Mouse (Mus musculus): ENCODE results near the gene Epha3. TPM values are rescaled to one million over a fixed set of nuclear protein-coding genes. Genes with fewer than 3 reads are reported as not detected.

Gene Epha3
- polyA plus RNA-seq, 1 experiment from 2014 or later: 28.5 TPM

- no peaks in the 10 kb centered on the region for H3K4me1 ChIP-seq (replicated peaks)
- H3K27ac ChIP-seq: no peak overlapping the region
- 84% methylated on average over 17 of the region's 17 CpGs for WGBS
- H3K9ac ChIP-seq (replicated peaks): no peak overlapping the region
- no peaks in the 10 kb centered on the region for H3K27me3 ChIP-seq
- no peaks in the 10 kb centered on the region for H3K36me3 ChIP-seq
- ATAC-seq: no peak
- no peaks in the 10 kb centered on the region for H3K9me3 ChIP-seq
- H3K4me2 ChIP-seq (replicated peaks): no peak overlapping the region
- no peak overlapping the region for H3K4me3 ChIP-seq (replicated peaks)
Observed at GRCm38 (mm10) chr16:63706912-63707868, 156.8 kb downstream of the Epha3 start.

DNA sequence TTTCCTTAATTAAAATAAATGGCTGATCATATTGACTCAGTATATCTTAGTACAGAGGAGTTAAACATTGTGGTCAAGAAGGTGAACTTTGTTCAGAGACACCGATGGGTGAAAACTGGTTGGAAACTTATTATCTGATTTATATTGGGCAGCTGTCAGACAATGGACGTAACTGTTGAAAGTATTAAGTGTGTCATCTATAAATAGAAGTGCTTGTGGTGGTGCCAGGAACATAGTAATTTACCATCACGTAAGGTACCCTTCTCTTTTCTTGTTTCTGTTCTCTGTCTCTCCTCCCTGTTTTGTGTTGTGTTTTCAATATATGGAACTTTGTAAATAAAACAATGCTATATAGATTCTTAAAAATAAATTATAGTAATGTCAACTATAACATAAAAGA lies 174.6 kb downstream of the Epha3 start:
- Histone ChIP-seq H3K36me3 (no peaks in the 10 kb centered on the region), H3K27me3 (no peaks in the 10 kb centered on the region), H3K27ac (no peak overlapping the region), H3K9ac (replicated peaks) (no peak overlapping the region), H3K9me3 (no peaks in the 10 kb centered on the region), H3K4me2 (replicated peaks) (no peak overlapping the region), H3K4me1 (replicated peaks) (no peaks in the 10 kb centered on the region), H3K4me3 (replicated peaks) (no peak overlapping the region)
- 89% methylated on average over 3 of the region's 3 CpGs for WGBS
- ATAC-seq: no peak

GRCm38 (mm10) chr16:63684211-63684610 lies 179.8 kb downstream of the Epha3 start:
- Histone ChIP-seq H3K9ac (replicated peaks) (no peak overlapping the region), H3K27me3 (no peaks in the 10 kb centered on the region), H3K9me3 (no peaks in the 10 kb centered on the region), H3K4me1 (replicated peaks) (no peaks in the 10 kb centered on the region), H3K27ac (no peak overlapping the region), H3K4me3 (replicated peaks) (no peak overlapping the region), H3K36me3 (no peaks in the 10 kb centered on the region), H3K4me2 (replicated peaks) (no peak overlapping the region)
- ATAC-seq: no peak
- WGBS: 84% methylated on average over 4 of the region's 4 CpGs

DNA sequence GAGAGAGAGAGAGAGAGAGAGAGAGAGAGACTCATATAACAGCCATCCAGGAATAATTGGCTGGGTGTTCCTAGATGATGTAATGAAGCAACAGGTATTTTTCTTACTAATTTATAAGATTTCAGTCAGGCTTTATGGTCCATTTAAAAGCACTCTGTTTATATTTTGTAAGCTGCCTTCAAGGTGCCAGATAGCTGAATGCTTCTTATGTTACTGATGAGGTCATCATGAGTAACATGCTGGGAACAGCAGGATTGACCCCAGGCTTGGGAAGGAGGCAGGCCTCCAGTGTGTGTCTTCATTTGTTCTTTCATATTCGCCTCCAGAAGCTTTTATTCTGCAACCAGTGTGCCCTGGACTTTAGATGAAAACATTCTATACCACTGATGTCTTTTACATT lies 189.5 kb downstream of the Epha3 start:
- Histone ChIP-seq H3K4me1 (replicated peaks) (no peaks in the 10 kb centered on the region), H3K36me3 (no peaks in the 10 kb centered on the region), H3K4me3 (replicated peaks) (no peak overlapping the region), H3K27me3 (no peaks in the 10 kb centered on the region), H3K4me2 (replicated peaks) (no peak overlapping the region), H3K9me3 (no peaks in the 10 kb centered on the region), H3K27ac (no peak overlapping the region), H3K9ac (replicated peaks) (no peak overlapping the region)
- WGBS: 42% methylated on average over 1 of the region's 1 CpGs
- no peak for ATAC-seq

GRCm38 (mm10) chr16:63673236-63673840 lies 190.6 kb downstream of the Epha3 start:
- Histone ChIP-seq H3K36me3 (no peaks in the 10 kb centered on the region), H3K27me3 (no peaks in the 10 kb centered on the region), H3K9me3 (no peaks in the 10 kb centered on the region), H3K4me1 (replicated peaks) (no peaks in the 10 kb centered on the region), H3K9ac (replicated peaks) (no peak overlapping the region), H3K4me3 (replicated peaks) (no peak overlapping the region), H3K27ac (no peak overlapping the region), H3K4me2 (replicated peaks) (no peak overlapping the region)
- WGBS: 94% methylated on average over 9 of the region's 9 CpGs
- ATAC-seq: no peak

GRCm38 (mm10) chr16:63665897-63666464 lies 198.0 kb downstream of the Epha3 start:
- Histone ChIP-seq H3K4me2 (replicated peaks) (no peak overlapping the region), H3K4me3 (replicated peaks) (no peak overlapping the region), H3K9ac (replicated peaks) (no peak overlapping the region), H3K9me3 (no peaks in the 10 kb centered on the region), H3K27me3 (no peaks in the 10 kb centered on the region), H3K27ac (no peak overlapping the region), H3K4me1 (replicated peaks) (no peaks in the 10 kb centered on the region), H3K36me3 (no peaks in the 10 kb centered on the region)
- ATAC-seq: no peak
- WGBS: 82% methylated on average over 3 of the region's 3 CpGs

DNA sequence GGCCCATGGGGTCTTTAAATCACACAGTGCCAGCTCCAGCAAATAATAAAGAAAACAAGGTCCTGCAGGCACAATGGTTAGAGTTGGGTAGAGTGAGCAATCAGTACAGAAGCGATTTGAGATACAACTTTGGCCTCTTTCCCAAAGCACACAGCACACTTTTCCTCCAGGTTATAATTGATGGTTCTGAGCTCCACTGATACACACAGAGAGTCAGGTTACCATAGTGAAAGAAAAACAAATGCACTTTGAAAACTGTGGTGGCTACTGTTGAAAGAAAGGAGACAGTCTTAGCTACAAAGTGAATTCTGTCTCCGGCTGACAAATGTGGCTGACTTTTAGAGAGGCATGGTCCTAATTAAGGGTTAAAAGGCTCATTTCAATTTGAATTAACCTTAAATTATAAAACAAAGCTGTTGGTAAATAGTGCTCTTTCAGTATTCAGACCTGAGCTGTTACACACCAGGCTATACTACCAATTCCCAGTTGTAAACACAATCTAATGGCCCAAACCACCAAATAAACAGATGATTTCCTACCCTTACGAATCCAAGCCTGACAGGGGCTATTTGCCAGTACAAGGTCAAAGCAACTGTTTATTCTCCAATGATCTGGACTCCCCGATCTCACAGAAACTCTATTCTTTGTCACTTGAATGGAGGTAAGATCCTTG lies 205.5 kb downstream of the Epha3 start:
- H3K27me3 ChIP-seq: no peaks in the 10 kb centered on the region
- H3K4me3 ChIP-seq (replicated peaks): no peak overlapping the region
- no peak overlapping the region for H3K27ac ChIP-seq
- no peak overlapping the region for H3K4me2 ChIP-seq (replicated peaks)
- H3K36me3 ChIP-seq: no peaks in the 10 kb centered on the region
- H3K4me1 ChIP-seq (replicated peaks): 0 out of 2 replicates have a peak, but pooled peaks cover 3% of the 10 kb centered on the region
- H3K9ac ChIP-seq (replicated peaks): no peak overlapping the region
- ATAC-seq: no peak
- H3K9me3 ChIP-seq: no peaks in the 10 kb centered on the region
- 54% methylated on average over 4 of the region's 4 CpGs for WGBS

GRCm38 (mm10) chr16:63657743-63658142 lies 206.2 kb downstream of the Epha3 start:
- Histone ChIP-seq H3K36me3 (no peaks in the 10 kb centered on the region), H3K27me3 (no peaks in the 10 kb centered on the region), H3K4me3 (replicated peaks) (no peak overlapping the region), H3K27ac (no peak overlapping the region), H3K4me2 (replicated peaks) (no peak overlapping the region), H3K9me3 (no peaks in the 10 kb centered on the region), H3K4me1 (replicated peaks) (0 out of 2 replicates have a peak, but pooled peaks cover 3% of the 10 kb centered on the region), H3K9ac (replicated peaks) (no peak overlapping the region)
- WGBS: 70% methylated on average over 2 of the region's 2 CpGs
- ATAC-seq: no peak

- ATAC-seq: no peak
- no peak overlapping the region for H3K4me3 ChIP-seq (replicated peaks)
- 0 out of 2 replicates have a peak, but pooled peaks cover 3% of the 10 kb centered on the region for H3K4me1 ChIP-seq (replicated peaks)
- no peaks in the 10 kb centered on the region for H3K27me3 ChIP-seq
- H3K9ac ChIP-seq (replicated peaks): no peak overlapping the region
- WGBS: 90% methylated on average over 5 of the region's 5 CpGs
- H3K9me3 ChIP-seq: no peaks in the 10 kb centered on the region
- H3K27ac ChIP-seq: no peak overlapping the region
- H3K36me3 ChIP-seq: no peaks in the 10 kb centered on the region
- H3K4me2 ChIP-seq (replicated peaks): no peak overlapping the region
Observed at GRCm38 (mm10) chr16:63653393-63653918, 210.5 kb downstream of the Epha3 start.

DNA sequence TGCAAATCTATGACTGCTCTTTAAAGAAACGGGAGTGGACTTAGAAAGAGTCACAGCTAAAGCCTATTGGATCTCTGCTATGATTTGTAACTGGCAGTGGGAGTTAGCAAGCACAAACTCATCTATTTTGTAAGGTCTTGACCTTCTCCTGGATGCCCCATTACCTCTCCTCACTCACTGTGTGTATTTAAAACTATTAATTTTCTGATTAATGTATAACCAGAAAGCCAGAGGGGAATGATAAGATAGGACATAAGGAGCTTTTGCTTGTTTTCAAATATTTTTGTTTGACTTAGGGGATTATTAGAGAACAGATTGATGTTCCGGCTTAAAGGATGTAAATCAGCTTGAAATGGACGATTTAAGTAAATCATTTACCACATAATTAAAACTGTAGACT lies 213.2 kb downstream of the Epha3 start:
- no peak for ATAC-seq
- no peak overlapping the region for H3K4me2 ChIP-seq (replicated peaks)
- no peaks in the 10 kb centered on the region for H3K27me3 ChIP-seq
- no peaks in the 10 kb centered on the region for H3K4me1 ChIP-seq (replicated peaks)
- H3K9me3 ChIP-seq: no peaks in the 10 kb centered on the region
- 85% methylated on average over 3 of the region's 3 CpGs for WGBS
- no peak overlapping the region for H3K4me3 ChIP-seq (replicated peaks)
- no peak overlapping the region for H3K27ac ChIP-seq
- no peak overlapping the region for H3K9ac ChIP-seq (replicated peaks)
- no peaks in the 10 kb centered on the region for H3K36me3 ChIP-seq

GRCm38 (mm10) chr16:63646577-63646976 lies 217.4 kb downstream of the Epha3 start:
- H3K27me3 ChIP-seq: no peaks in the 10 kb centered on the region
- ATAC-seq: no peak

More at GRCm38 (mm10) chr16:63646577-63646976, 217.4 kb downstream of the Epha3 start:
- H3K9ac ChIP-seq (replicated peaks): no peak overlapping the region
- H3K36me3 ChIP-seq: no peaks in the 10 kb centered on the region
- H3K27ac ChIP-seq: no peak overlapping the region
- H3K4me2 ChIP-seq (replicated peaks): no peak overlapping the region
- H3K4me1 ChIP-seq (replicated peaks): no peaks in the 10 kb centered on the region
- H3K9me3 ChIP-seq: no peaks in the 10 kb centered on the region
- H3K4me3 ChIP-seq (replicated peaks): no peak overlapping the region
